Mouse (Mus musculus): Measurements from ENCODE around the gene Cdh13. TPM values are rescaled to one million over a fixed set of nuclear protein-coding genes. Genes with fewer than 3 reads are reported as not detected.
A peak's percentile ranks its signal among the peaks of the same experiment; 100 is the strongest.

Cdh13 gene
- polyA plus RNA-seq, 1 experiment from 2014 or later = 59.2 TPM

DNA sequence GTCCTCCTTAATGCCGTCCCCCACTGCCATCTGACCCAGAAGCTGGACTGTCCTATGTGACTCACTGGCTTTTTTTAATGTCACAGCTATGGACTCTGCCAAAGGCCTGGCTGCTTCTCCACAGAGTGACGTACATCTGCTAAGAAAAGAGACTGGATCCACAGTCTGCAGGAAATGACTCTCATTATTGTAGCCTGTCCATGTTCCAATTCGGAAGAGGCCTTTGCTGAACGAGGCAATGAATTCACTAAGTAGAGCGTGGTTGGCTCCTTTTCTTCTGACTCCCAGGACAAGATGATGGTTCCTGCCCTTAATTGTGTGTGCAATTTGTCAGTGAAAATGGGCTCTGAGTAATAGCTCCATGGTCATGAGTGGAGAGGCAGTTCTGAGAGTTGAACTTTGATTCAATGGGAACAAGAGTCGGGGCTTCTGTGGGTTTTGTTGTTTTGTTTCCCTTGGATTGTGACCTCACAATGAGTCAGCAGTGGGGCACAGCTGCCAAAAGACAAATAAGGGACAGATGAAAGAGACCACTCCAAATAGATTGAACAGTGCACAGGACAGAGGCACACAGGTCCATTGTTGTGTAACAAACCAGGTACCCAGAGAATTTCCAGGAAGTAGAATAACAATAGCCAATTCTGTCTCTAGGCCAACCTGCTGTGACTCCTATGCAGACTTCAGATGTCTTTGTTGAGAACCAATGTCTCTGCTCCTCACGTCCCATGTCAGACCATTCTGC is 110.5 kb downstream of the Cdh13 start:
- ATAC-seq (ENCODE audit: low FRiP score) = no peak

DNA sequence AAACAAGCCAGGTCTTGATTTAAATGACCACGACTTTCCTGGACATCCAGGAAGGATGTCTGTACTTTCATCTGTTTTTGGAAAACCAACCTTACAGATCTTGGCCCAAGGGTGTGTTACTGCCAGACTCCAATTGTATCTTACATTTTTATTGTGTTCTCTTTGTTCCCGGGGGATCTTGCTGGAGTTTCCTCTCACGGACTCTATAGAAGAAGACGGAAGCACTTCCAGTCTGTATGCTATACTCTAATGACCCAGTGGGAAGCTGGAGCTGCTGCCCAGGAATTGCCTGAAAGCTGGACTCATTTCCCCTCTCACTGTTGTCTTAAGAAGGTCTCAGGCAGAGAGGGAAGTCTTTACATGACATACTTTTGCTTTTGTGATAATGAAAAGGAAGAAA is 111.6 kb downstream of the Cdh13 start:
- Histone ChIP-seq H3K4me2 (no peak overlapping the region), H3K36me3 (no peaks in the 10 kb centered on the region), H3K4me3 (no peak overlapping the region), H3K27me3 (no peaks in the 10 kb centered on the region), H3K9ac (no peak overlapping the region), H3K27ac (no peak overlapping the region), H3K9me3 (no peaks in the 10 kb centered on the region), H3K4me1 (replicated peaks) (peaks cover 7% of the 10 kb centered on the region)
- ATAC-seq (ENCODE audit: low FRiP score) = no peak
- WGBS = 82% methylated on average over 4 of the region's 4 CpGs

More for the DNA sequence above, 110.5 kb downstream of the Cdh13 start:
- Histone ChIP-seq H3K36me3 (no peaks in the 10 kb centered on the region), H3K9ac (no peak overlapping the region), H3K4me1 (replicated peaks) (peaks cover 7% of the 10 kb centered on the region), H3K27me3 (no peaks in the 10 kb centered on the region), H3K9me3 (no peaks in the 10 kb centered on the region), H3K27ac (no peak overlapping the region), H3K4me2 (no peak overlapping the region), H3K4me3 (no peak overlapping the region)
- WGBS = 55% methylated on average over 7 of the region's 7 CpGs

DNA sequence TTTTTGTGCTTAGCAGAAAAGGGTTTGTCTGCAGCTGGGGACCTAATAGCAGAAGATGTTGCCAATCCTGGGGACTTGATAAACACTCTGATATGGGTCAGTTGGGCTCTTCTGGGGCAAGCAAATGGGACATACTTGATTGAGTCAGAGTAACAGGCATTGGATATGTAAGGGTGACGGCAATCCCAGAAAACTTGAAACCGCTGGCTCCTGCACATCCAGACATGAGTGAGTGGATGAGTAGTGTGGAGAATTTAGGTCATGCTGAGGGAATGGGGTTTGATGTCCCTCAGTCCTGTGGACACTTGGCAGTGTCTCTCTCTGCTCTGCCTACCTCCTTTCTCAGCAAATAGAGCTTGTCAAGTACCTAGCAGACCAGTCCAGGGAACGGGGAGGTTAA is 121.3 kb downstream of the Cdh13 start:
- H3K9ac ChIP-seq = no peak overlapping the region
- no peak for ATAC-seq (ENCODE audit: low FRiP score)
- no peaks in the 10 kb centered on the region for H3K27me3 ChIP-seq
- WGBS = 95% methylated on average over 3 of the region's 3 CpGs
- H3K9me3 ChIP-seq = no peaks in the 10 kb centered on the region
- H3K27ac ChIP-seq = no peak overlapping the region
- H3K4me1 ChIP-seq (replicated peaks) = no peaks in the 10 kb centered on the region
- no peaks in the 10 kb centered on the region for H3K36me3 ChIP-seq
- no peak overlapping the region for H3K4me3 ChIP-seq
- H3K4me2 ChIP-seq = no peak overlapping the region

DNA sequence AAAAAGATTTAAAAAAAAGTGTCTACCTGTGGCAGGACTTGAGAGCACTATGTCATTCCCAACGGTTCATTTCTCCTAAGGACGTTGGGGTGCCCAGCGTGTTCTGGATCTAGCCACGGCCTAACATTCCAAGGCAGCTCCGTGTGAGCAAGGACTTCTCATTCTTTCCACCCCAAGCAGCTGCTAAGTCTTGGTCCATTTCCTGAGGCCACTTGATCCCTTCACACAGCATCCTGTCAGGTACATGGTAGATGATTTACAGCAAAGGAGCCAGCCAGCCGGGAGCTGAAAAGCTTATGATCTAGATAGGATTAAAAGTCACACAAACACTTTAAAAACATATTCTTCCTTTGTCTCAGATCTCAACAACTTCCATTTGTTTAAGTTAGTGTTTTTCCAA is 123.8 kb downstream of the Cdh13 start:
- H3K4me1 ChIP-seq (replicated peaks) = no peaks in the 10 kb centered on the region
- H3K9me3 ChIP-seq = no peaks in the 10 kb centered on the region
- H3K4me2 ChIP-seq = no peak overlapping the region
- no peak overlapping the region for H3K27ac ChIP-seq
- ATAC-seq (ENCODE audit: low FRiP score) = no peak
- no peaks in the 10 kb centered on the region for H3K27me3 ChIP-seq
- H3K4me3 ChIP-seq = no peak overlapping the region
- 87% methylated on average over 6 of the region's 6 CpGs for WGBS
- no peaks in the 10 kb centered on the region for H3K36me3 ChIP-seq
- no peak overlapping the region for H3K9ac ChIP-seq

DNA sequence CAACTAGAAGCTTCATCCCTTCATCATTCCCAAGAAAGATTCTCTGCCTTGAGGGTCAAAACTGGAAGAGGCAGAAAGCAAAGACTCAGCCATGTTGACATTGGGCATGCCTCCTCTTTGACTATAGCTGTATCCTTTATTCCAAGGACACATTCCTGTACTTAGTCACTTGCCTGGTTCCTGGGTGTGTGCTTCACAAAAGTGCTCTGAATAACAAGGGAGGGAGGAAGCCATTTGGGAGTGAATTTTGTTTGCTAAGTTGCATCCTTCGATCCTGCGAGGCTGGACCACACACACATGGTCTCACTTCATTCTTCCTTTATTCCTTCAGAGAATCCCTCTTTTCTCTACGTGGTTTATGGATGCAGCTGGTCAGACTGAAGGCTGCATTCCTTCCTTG is 125.9 kb downstream of the Cdh13 start:
- 87% methylated on average over 3 of the region's 3 CpGs for WGBS
- no peak overlapping the region for H3K27ac ChIP-seq
- no peaks in the 10 kb centered on the region for H3K27me3 ChIP-seq
- H3K4me2 ChIP-seq = no peak overlapping the region
- H3K36me3 ChIP-seq = no peaks in the 10 kb centered on the region
- H3K9me3 ChIP-seq = no peaks in the 10 kb centered on the region; the same call in 1 of the 2 replicates
- no peak for ATAC-seq (ENCODE audit: low FRiP score)
- no peak overlapping the region for H3K4me3 ChIP-seq
- H3K4me1 ChIP-seq (replicated peaks) = no peaks in the 10 kb centered on the region
- H3K9ac ChIP-seq = no peak overlapping the region

DNA sequence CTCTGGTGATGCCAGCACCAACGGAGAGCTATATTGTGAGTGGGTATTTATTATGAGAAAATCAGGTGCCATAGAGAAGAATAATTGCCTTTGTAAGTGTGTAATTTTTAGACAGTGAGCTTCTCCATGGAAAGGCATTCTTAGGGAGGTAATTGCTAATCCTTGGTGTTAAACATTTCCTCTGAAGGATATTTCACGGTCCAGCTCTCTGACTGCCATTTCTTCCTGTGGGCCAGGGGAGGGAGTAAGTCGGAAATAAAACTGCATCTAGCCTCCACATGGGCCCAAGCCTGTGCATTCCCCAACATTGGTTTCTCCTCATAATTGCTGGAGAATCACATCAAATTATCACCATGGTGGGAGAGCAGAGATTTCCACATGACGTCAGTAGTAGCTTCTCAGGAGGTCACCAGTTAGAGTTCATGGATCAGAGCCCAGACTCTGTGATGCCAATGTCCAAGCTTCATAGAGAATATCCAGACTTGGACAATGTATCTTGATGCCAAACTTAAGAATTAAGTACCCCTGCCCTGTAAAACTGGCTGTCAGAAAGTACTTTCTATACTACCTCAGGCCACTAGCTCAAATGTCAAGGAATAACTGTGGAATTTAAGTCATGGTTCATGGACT is 126.9 kb downstream of the Cdh13 start:
- no peaks in the 10 kb centered on the region; the same call in 1 of the 2 replicates for H3K9me3 ChIP-seq
- no peaks in the 10 kb centered on the region for H3K36me3 ChIP-seq
- H3K4me1 ChIP-seq (replicated peaks) = 0 out of 2 replicates have a peak, but pooled peaks cover 1% of the 10 kb centered on the region
- no peak overlapping the region for H3K4me2 ChIP-seq
- no peak overlapping the region for H3K4me3 ChIP-seq
- 76% methylated on average over 4 of the region's 4 CpGs for WGBS
- H3K27me3 ChIP-seq = no peaks in the 10 kb centered on the region
- 0 out of 2 replicates have a peak overlapping the region, but pooled peaks have one; percentile 18 for H3K27ac ChIP-seq
- ATAC-seq (ENCODE audit: low FRiP score) = no peak
- H3K9ac ChIP-seq = no peak overlapping the region

DNA sequence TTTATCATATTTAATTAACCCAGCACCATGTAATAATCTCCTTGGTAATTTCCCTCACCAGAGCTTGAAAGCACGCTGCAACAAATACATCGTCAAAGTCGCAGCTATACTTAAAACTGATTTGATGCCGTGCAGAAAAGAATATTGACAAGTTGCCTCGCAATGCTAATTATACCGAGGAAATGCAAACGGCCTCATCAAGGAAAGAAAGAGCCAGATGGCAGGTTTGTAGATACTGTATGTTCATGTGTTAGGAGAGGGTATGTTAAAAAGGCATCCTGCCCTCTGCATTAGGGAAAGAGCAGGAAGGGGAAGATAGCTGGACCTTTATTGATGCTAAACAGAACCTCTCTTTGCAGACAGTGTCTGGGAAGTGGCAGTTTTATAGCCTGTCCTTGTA is 132.1 kb downstream of the Cdh13 start:
- Histone ChIP-seq H3K4me1 (replicated peaks) (0 out of 2 replicates have a peak, but pooled peaks cover 4% of the 10 kb centered on the region), H3K36me3 (no peaks in the 10 kb centered on the region), H3K4me3 (no peak overlapping the region), H3K27me3 (no peaks in the 10 kb centered on the region), H3K4me2 (no peak overlapping the region), H3K9me3 (no peaks in the 10 kb centered on the region; the same call in 1 of the 2 replicates), H3K9ac (no peak overlapping the region), H3K27ac (no peak overlapping the region)
- no peak for ATAC-seq (ENCODE audit: low FRiP score)
- 73% methylated on average over 7 of the region's 7 CpGs for WGBS

DNA sequence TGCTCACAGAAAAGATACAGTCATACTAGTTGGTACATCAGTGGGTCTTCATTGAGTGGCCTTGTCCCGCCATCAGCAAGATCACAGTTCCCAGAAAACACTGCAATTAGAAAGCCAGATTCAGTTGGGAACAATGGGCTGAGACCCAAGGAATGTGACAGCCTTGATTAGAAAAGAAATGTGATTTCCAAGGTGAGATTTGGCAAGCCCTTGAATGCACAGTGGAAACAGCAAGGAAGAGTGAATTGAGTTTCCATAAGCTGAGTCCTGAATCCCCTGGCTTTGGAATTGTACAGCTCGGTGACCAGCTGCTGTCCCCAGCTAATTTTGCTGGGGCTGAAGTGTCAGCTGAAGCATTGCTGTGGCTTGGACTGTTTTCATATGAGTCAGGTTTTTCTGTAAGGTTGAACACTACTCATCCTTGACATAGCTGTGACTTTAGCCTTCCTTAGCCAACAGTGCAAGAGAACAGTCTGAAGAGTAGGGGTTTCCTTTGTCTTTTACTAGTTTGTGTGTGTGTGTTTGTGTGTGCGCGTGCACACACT is 133.3 kb downstream of the Cdh13 start:
- Histone ChIP-seq H3K4me2 (no peak overlapping the region), H3K27ac (no peak overlapping the region), H3K9me3 (no peaks in the 10 kb centered on the region; the same call in 1 of the 2 replicates), H3K4me3 (no peak overlapping the region), H3K36me3 (no peaks in the 10 kb centered on the region), H3K27me3 (no peaks in the 10 kb centered on the region), H3K9ac (no peak overlapping the region), H3K4me1 (replicated peaks) (0 out of 2 replicates have a peak, but pooled peaks cover 4% of the 10 kb centered on the region)
- no peak for ATAC-seq (ENCODE audit: low FRiP score)
- 96% methylated on average over 4 of the region's 4 CpGs for WGBS

DNA sequence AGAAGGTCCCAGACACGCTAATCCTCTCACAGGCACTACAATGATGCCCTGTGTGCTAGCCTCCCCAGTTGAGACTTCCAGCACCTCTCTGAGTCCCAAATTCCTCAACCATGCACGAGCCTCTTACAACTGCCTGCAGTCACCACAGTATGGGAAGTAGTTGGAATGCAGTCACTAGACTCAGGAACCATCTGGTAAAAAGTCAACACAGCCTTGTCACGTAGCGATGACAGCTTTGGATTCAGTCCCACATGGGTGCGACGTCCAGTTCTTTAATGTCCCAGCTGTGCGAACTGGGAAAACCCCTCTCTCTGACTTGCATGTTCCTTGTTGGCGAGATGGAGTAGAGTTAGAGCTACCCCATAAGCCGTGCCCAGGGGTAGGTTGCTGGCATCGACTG is 139.1 kb downstream of the Cdh13 start:
- H3K9me3 ChIP-seq = no peaks in the 10 kb centered on the region
- H3K27me3 ChIP-seq = no peaks in the 10 kb centered on the region
- H3K27ac ChIP-seq = no peak overlapping the region
- ATAC-seq (ENCODE audit: low FRiP score) = no peak
- no peaks in the 10 kb centered on the region for H3K4me1 ChIP-seq (replicated peaks)
- no peak overlapping the region for H3K4me3 ChIP-seq
- no peaks in the 10 kb centered on the region for H3K36me3 ChIP-seq
- WGBS = 91% methylated on average over 10 of the region's 10 CpGs
- no peak overlapping the region for H3K4me2 ChIP-seq
- no peak overlapping the region for H3K9ac ChIP-seq

DNA sequence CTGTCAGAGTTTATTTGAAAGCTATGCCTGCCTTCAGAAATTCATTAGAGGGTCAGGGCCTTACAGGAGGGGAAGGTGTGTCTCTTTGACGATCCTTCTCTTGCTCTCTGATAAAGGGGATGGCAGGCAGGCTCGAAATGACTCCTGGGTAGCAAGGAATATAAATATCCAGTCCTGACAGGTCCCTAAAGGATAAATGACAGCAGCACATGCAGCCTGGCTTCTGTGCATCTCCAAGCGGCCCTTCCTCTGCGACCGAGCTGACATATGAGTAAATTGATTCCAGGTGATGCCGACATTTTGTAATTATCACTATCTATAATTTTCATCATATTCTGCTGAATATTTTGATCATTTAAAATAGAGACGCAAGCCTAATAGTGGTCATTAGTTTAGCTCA is 145.4 kb downstream of the Cdh13 start:
- 0 out of 2 replicates have a peak overlapping the region, but pooled peaks have one; percentile 23 for H3K27ac ChIP-seq
- no peaks in the 10 kb centered on the region for H3K27me3 ChIP-seq
- H3K9me3 ChIP-seq = no peaks in the 10 kb centered on the region
- no peak for ATAC-seq (ENCODE audit: low FRiP score)
- peaks cover 5% of the 10 kb centered on the region; the same call in 1 of the 2 replicates for H3K4me1 ChIP-seq (replicated peaks)
- no peak overlapping the region for H3K4me2 ChIP-seq
- H3K36me3 ChIP-seq = no peaks in the 10 kb centered on the region
- no peak overlapping the region for H3K4me3 ChIP-seq
- no peak overlapping the region; the same call in 1 of the 2 replicates for H3K9ac ChIP-seq
- WGBS = 53% methylated on average over 7 of the region's 7 CpGs

DNA sequence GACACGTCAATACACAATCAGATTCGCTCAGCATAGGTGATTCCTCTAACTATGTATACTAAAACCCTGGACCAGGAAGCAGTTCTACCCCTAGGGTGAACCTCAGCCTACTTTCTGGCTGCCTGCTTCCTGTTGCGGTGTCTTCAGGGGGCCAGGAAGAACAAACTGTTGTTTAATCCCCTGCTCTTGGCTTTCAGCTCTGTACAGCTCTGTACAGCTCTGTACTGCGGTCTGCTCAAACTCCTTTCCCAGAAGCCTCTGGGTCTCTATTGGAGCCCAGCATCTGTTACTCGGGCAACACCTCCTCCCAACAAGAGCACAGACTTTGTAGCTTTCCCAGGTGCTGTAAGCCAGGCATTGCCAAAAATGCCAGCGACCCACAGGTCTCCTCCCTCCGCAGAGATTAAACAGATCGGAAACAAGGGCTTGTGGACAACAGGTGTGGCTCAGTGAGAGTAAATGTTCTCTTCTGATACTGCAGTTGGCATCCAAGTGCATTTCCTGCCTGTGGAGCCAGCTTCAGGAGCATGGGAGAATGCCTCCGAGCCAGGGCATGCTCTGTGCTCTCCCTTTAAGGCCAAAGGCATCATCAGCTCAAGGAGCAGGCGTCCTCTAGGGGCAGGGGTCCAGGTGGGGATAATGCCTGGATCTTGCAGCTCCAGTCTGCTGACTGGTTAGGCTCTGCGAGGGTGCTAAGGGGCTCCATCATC is 148.4 kb downstream of the Cdh13 start:
- no peak for ATAC-seq (ENCODE audit: low FRiP score)
- Histone ChIP-seq H3K4me1 (replicated peaks) (peaks cover 19% of the 10 kb centered on the region), H3K9ac (no peak overlapping the region), H3K4me3 (no peak overlapping the region), H3K27ac (no peak overlapping the region), H3K4me2 (no peak overlapping the region), H3K27me3 (no peaks in the 10 kb centered on the region), H3K36me3 (no peaks in the 10 kb centered on the region), H3K9me3 (no peaks in the 10 kb centered on the region)
- 84% methylated on average over 11 of the region's 11 CpGs for WGBS

DNA sequence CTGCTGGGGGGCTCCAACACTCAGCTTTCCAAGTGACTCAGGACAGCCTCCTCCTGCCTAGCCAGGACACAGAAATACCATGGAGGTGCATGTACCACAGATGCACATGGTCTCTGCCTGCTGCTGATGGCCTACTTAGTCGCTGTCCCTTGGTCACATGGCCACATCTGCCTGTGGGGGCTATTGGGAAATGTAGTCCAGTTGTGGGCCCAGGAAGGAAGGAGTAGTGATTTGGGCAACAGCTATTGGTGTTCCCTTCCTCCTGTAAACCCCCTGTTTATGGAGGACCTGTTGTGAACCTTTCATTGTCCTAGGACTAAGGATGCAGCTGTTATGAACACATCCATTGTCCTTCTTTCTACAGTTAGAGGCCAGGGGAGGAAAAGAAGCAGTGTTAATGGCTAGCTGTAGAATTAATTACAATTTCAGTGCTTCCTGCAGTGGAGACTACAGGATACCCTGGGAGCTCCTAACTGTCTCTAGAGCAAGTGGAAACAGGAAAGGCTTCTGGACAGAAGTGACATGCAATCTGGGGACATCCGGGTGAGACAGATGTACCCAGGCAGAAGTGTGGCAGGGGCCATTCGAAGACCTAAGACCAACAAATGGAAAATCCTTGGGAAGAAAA is 150.1 kb downstream of the Cdh13 start:
- Histone ChIP-seq H3K27ac (no peak overlapping the region), H3K4me1 (replicated peaks) (peaks cover 30% of the 10 kb centered on the region), H3K36me3 (no peaks in the 10 kb centered on the region), H3K9ac (no peak overlapping the region), H3K4me3 (no peak overlapping the region), H3K4me2 (no peak overlapping the region), H3K9me3 (no peaks in the 10 kb centered on the region), H3K27me3 (no peaks in the 10 kb centered on the region)
- 84% methylated on average over 3 of the region's 3 CpGs for whole genome bisulfite sequencing
- ATAC-seq (ENCODE audit: low FRiP score) = no peak
